Mouse (Mus musculus) intestine, embryonic 15.5 days (tissue): Measurements from ENCODE around the gene Dusp6. TPM values are rescaled to one million over a fixed set of nuclear protein-coding genes. Genes with fewer than 3 reads are reported as not detected.

Experiments used
- ATAC-seq: fragments of 200-750 bp; cut with Nextera tagmentation; 2 replicates; pipeline ENCODE4 v1.8.0; 2017; ENCODE audit warnings: moderate TSS enrichment, moderate library complexity
- H3K27ac ChIP-seq: fragments of 300-500 bp; sonication (generic); 2 replicates; pipeline ENCODE4 v1.5.1; 2015; ENCODE audit warnings: mild to moderate bottlenecking, inconsistent platforms
- H3K27me3 ChIP-seq: fragments of 300-500 bp; sonication (generic); replicated peaks from 2 replicates; pipeline ENCODE4 v1.6.1; 2015; ENCODE audit warnings: inconsistent platforms
- H3K36me3 ChIP-seq: fragments of 300-500 bp; sonication (generic); 2 replicates; pipeline ENCODE4 v1.6.1; 2015; ENCODE audit warnings: inconsistent platforms
- H3K4me1 ChIP-seq: fragments of 300-500 bp; sonication (generic); replicated peaks from 2 replicates; pipeline ENCODE4 v1.6.1; 2015; ENCODE audit warnings: inconsistent platforms
- H3K4me2 ChIP-seq: fragments of 300-500 bp; sonication (generic); replicated peaks from 2 replicates; pipeline ENCODE4 v1.6.1; 2015; ENCODE audit warnings: mild to moderate bottlenecking, inconsistent platforms
- H3K4me3 ChIP-seq: fragments of 300-500 bp; sonication (generic); replicated peaks from 2 replicates; pipeline ENCODE4 v1.5.1; 2015; ENCODE audit warnings: inconsistent platforms
- H3K9ac ChIP-seq: fragments of 300-500 bp; sonication (generic); 2 replicates; pipeline ENCODE4 v1.6.1; 2015; ENCODE audit warnings: inconsistent platforms
- H3K9me3 ChIP-seq: fragments of 300-500 bp; sonication (generic); 2 replicates; pipeline ENCODE4 v1.6.1; 2016; ENCODE audit warnings: inconsistent platforms
- WGBS: fragments of 180-500 bp; shearing (Covaris S2); methylation state at CpG from one replicate; pipeline ENCODE4 v1.1.7; 2015; 5-methylcytosine and 5-hydroxymethylcytosine counted together
- polyA plus RNA-seq: library from polyadenylated mRNA; unstranded; fragments of >200 nt; fragmentation: Nextera tagmentation; extraction: Ambion mirVana; gene quantifications from 2 replicates; pipeline ENCODE4 v1.2.1, GENCODE M21; 2015

The Dusp6 gene
- polyA plus RNA-seq, 1 experiment from 2014 or later: 38.1 TPM

- H3K27me3 ChIP-seq: no peaks in the 10 kb centered on the region
- 74% methylated on average over 10 of the region's 10 CpGs for WGBS
- H3K27ac ChIP-seq: no peak overlapping the region
- H3K9ac ChIP-seq: no peak overlapping the region
- ATAC-seq: peak; percentile 50
- H3K4me3 ChIP-seq: no peak overlapping the region
- no peaks in the 10 kb centered on the region for H3K9me3 ChIP-seq
- no peak overlapping the region for H3K4me2 ChIP-seq
- no peaks in the 10 kb centered on the region for H3K36me3 ChIP-seq
- H3K4me1 ChIP-seq: no peaks in the 10 kb centered on the region
These were observed 7.0 kb upstream of the Dusp6 start for GRCm38 (mm10) chr10:99255830-99256570.

- Histone ChIP-seq H3K9ac (no peak overlapping the region), H3K27me3 (no peaks in the 10 kb centered on the region), H3K36me3 (no peaks in the 10 kb centered on the region), H3K9me3 (no peaks in the 10 kb centered on the region), H3K4me3 (no peak overlapping the region), H3K27ac (no peak overlapping the region), H3K4me1 (no peaks in the 10 kb centered on the region), H3K4me2 (no peak overlapping the region)
- no peak for ATAC-seq
- WGBS: 61% methylated on average over 5 of the region's 5 CpGs
These were observed 5.5 kb upstream of the Dusp6 start for GRCm38 (mm10) chr10:99257531-99257930.

- no peak overlapping the region for H3K4me2 ChIP-seq
- no peaks in the 10 kb centered on the region for H3K36me3 ChIP-seq
- H3K27me3 ChIP-seq: no peaks in the 10 kb centered on the region
- H3K4me1 ChIP-seq: 0 out of 2 replicates have a peak, but pooled peaks cover 2% of the 10 kb centered on the region
- WGBS: 77% methylated on average over 8 of the region's 8 CpGs
- no peaks in the 10 kb centered on the region for H3K9me3 ChIP-seq
- ATAC-seq: no peak
- no peak overlapping the region for H3K4me3 ChIP-seq
- H3K27ac ChIP-seq: no peak overlapping the region
- no peak overlapping the region for H3K9ac ChIP-seq
These were observed 3.2 kb upstream of the Dusp6 start for GRCm38 (mm10) chr10:99259840-99260239.

GRCm38 (mm10) chr10:99261151-99261635 is 1.8 kb upstream of the Dusp6 start:
- H3K9ac ChIP-seq: peak overlapping the region; percentile 79
- H3K4me2 ChIP-seq: peak overlapping the region; percentile 89
- H3K4me3 ChIP-seq: peak overlapping the region; percentile 70
- H3K36me3 ChIP-seq: no peaks in the 10 kb centered on the region
- peak; percentile 46 for ATAC-seq
- under 1% methylated on average over 30 of the region's 30 CpGs for WGBS
- H3K27me3 ChIP-seq: no peaks in the 10 kb centered on the region
- peaks cover 7% of the 10 kb centered on the region; the same call in 1 of the 2 replicates for H3K4me1 ChIP-seq
- H3K27ac ChIP-seq: peak overlapping the region; percentile 98
- no peaks in the 10 kb centered on the region for H3K9me3 ChIP-seq

- peak; percentile 71 for ATAC-seq
- 0% methylated on average over 62 of the region's 62 CpGs for WGBS
- peak overlapping the region; percentile 89 for H3K4me2 ChIP-seq
- no peaks in the 10 kb centered on the region for H3K9me3 ChIP-seq
- no peaks in the 10 kb centered on the region for H3K36me3 ChIP-seq
- peak overlapping the region; percentile 79 for H3K9ac ChIP-seq
- H3K27ac ChIP-seq: peak overlapping the region; percentile 98
- H3K4me1 ChIP-seq: peaks cover 10% of the 10 kb centered on the region; the same call in 1 of the 2 replicates
- H3K27me3 ChIP-seq: no peaks in the 10 kb centered on the region
- H3K4me3 ChIP-seq: peak overlapping the region; percentile 70
These were observed 1.3 kb upstream of the Dusp6 start for GRCm38 (mm10) chr10:99261636-99262318.

- H3K27ac ChIP-seq: peak overlapping the region; percentile 98
- WGBS: 0% methylated on average over 20 of the region's 20 CpGs
- H3K9me3 ChIP-seq: no peaks in the 10 kb centered on the region
- peaks cover 10% of the 10 kb centered on the region; the same call in 1 of the 2 replicates for H3K4me1 ChIP-seq
- no peaks in the 10 kb centered on the region for H3K36me3 ChIP-seq
- peak; percentile 16 for ATAC-seq
- peak overlapping the region; percentile 79 for H3K9ac ChIP-seq
- peak overlapping the region; percentile 89 for H3K4me2 ChIP-seq
- H3K4me3 ChIP-seq: peak overlapping the region; percentile 70
- H3K27me3 ChIP-seq: no peaks in the 10 kb centered on the region
These were observed 638 bp upstream of the Dusp6 start for GRCm38 (mm10) chr10:99262319-99262866.

- no peaks in the 10 kb centered on the region for H3K36me3 ChIP-seq
- no peaks in the 10 kb centered on the region for H3K27me3 ChIP-seq
- peak overlapping the region; percentile 89 for H3K4me2 ChIP-seq
- peak; percentile 21 for ATAC-seq
- peak overlapping the region; percentile 70 for H3K4me3 ChIP-seq
- WGBS: under 1% methylated on average over 66 of the region's 66 CpGs
- H3K27ac ChIP-seq: peak overlapping the region; percentile 98
- H3K9me3 ChIP-seq: no peaks in the 10 kb centered on the region
- H3K9ac ChIP-seq: peak overlapping the region; percentile 61
- H3K4me1 ChIP-seq: peaks cover 10% of the 10 kb centered on the region; the same call in 1 of the 2 replicates
These were observed 589 bp downstream of the Dusp6 start for GRCm38 (mm10) chr10:99263419-99264221.

- Histone ChIP-seq H3K36me3 (no peaks in the 10 kb centered on the region), H3K27ac (peak overlapping the region; percentile 98), H3K9ac (peak overlapping the region; percentile 61), H3K4me2 (peak overlapping the region; percentile 89), H3K27me3 (no peaks in the 10 kb centered on the region), H3K4me1 (peaks cover 15% of the 10 kb centered on the region; the same call in 1 of the 2 replicates), H3K9me3 (no peaks in the 10 kb centered on the region), H3K4me3 (peak overlapping the region; percentile 70)
- ATAC-seq: no peak
- WGBS: 4% methylated on average over 26 of the region's 26 CpGs
These were observed 1.4 kb downstream of the Dusp6 start for GRCm38 (mm10) chr10:99264301-99265010.

- WGBS: 22% methylated on average over 7 of the region's 7 CpGs
- H3K9me3 ChIP-seq: no peaks in the 10 kb centered on the region
- no peak for ATAC-seq
- peak overlapping the region; percentile 89 for H3K4me2 ChIP-seq
- peak overlapping the region; percentile 70 for H3K4me3 ChIP-seq
- peaks cover 15% of the 10 kb centered on the region; the same call in 1 of the 2 replicates for H3K4me1 ChIP-seq
- no peaks in the 10 kb centered on the region for H3K36me3 ChIP-seq
- peak overlapping the region; percentile 61 for H3K9ac ChIP-seq
- peak overlapping the region; percentile 98; the same call in 1 of the 2 replicates for H3K27ac ChIP-seq
- H3K27me3 ChIP-seq: no peaks in the 10 kb centered on the region
These were observed 2.1 kb downstream of the Dusp6 start for GRCm38 (mm10) chr10:99265011-99265694.

- 55% methylated on average over 14 of the region's 14 CpGs for WGBS
These were observed 3.0 kb downstream of the Dusp6 start for GRCm38 (mm10) chr10:99266025-99266424.

More at GRCm38 (mm10) chr10:99266025-99266424, 3.0 kb downstream of the Dusp6 start:
- Histone ChIP-seq H3K9me3 (no peaks in the 10 kb centered on the region), H3K4me3 (peak overlapping the region; percentile 70), H3K27me3 (no peaks in the 10 kb centered on the region), H3K36me3 (no peaks in the 10 kb centered on the region), H3K4me2 (peak overlapping the region; percentile 89), H3K27ac (0 out of 2 replicates have a peak overlapping the region, but pooled peaks have one; percentile 6), H3K9ac (peak overlapping the region; percentile 30), H3K4me1 (peaks cover 23% of the 10 kb centered on the region; the same call in 1 of the 2 replicates)
- ATAC-seq: no peak
